Mouse (Mus musculus) thymus, postnatal 0 days (tissue): ENCODE measurements around the gene Gm3411. TPM values are rescaled to one million over a fixed set of nuclear protein-coding genes. Genes with fewer than 3 reads are reported as not detected.
"Not testable (repeated sequence)": the region's sequence is repeated elsewhere in the genome, so short reads cannot be mapped to it uniquely, and the experiment has no call there.

Experiments
- DNase-seq: peaks from one replicate; pipeline ENCODE4 v3.0.0-alpha.2; 2015; ENCODE audit warnings: low spot score
- polyA plus RNA-seq: library from polyadenylated mRNA; unstranded; fragments of >200 nt; fragmentation: Nextera tagmentation; extraction: Ambion mirVana; gene quantifications from 2 replicates; pipeline ENCODE4 v1.2.1, GENCODE M21; 2015

Gene Gm3411
- polyA plus RNA-seq: 0.14 and 0.21 TPM in 2 replicates

GRCm38 (mm10) chr14:6286931-6287715 is at the start of gene Gm3411:
Gene Gm3411 (minus strand): TSS chr14:6287250.
- peak; percentile 0 for DNase-seq

GRCm38 (mm10) chr14:6304743-6305142 is 17.7 kb upstream of the Gm3411 start, which contains the start of gene Gm21103:
Gene Gm21103 (minus strand): TSS chr14:6304843.
- not testable (repeated sequence) for DNase-seq

- not testable (repeated sequence) for DNase-seq
Measured at GRCm38 (mm10) chr14:6219192-6219591, 67.9 kb downstream of the Gm3411 start, which contains the start of gene Gm21560. Gene Gm21560 (minus strand): TSS chr14:6219292.

Other genes with a start within 250 kb of the Gm3411 start
- gene Gm6337, start 229.0 kb downstream of the Gm3411 start, polyA plus RNA-seq: not detected in 2 replicates
- gene Gm8206, start 193.3 kb downstream of the Gm3411 start, polyA plus RNA-seq: not detected in 2 replicates
- 0.42 and 0.56 TPM in 2 replicates for gene Gm3468, start 178.6 kb downstream of the Gm3411 start, polyA plus RNA-seq
- gene Gm3476, start 161.4 kb downstream of the Gm3411 start, polyA plus RNA-seq: not detected in 2 replicates
- not detected in 2 replicates for gene Gm21560, start 68.0 kb downstream of the Gm3411 start, polyA plus RNA-seq
- not detected in 2 replicates for gene Gm21103, start 17.6 kb upstream of the Gm3411 start, polyA plus RNA-seq
- not detected in 2 replicates for gene Gm3618, start 56.4 kb upstream of the Gm3411 start, polyA plus RNA-seq
- not detected in 2 replicates for gene Gm16440, start 103.1 kb upstream of the Gm3411 start, polyA plus RNA-seq
- 0.23 TPM in 1 of 2 replicates, not detected in the other for gene Gm3591, start 125.2 kb upstream of the Gm3411 start, polyA plus RNA-seq
- gene Gm3594, start 157.4 kb upstream of the Gm3411 start, polyA plus RNA-seq: 0.14 TPM in 1 of 2 replicates, not detected in the other